Mouse (Mus musculus) embryo, embryonic 10.5 days (tissue): Measurements from ENCODE around the gene Slc12a5.
A peak's percentile ranks its signal among the peaks of the same experiment; 100 is the strongest.

Source experiments
- DNase-seq: peaks from one replicate; pipeline ENCODE4 v3.0.0-alpha.2; 2015; ENCODE audit warnings: low spot score

Gene Slc12a5

GRCm38 (mm10) chr2:164960716-164961441 is at the start of gene Slc12a5:
TSS of gene Slc12a5 (plus strand) at chr2:164960802.
- peak; percentile 86 for DNase-seq

DNA sequence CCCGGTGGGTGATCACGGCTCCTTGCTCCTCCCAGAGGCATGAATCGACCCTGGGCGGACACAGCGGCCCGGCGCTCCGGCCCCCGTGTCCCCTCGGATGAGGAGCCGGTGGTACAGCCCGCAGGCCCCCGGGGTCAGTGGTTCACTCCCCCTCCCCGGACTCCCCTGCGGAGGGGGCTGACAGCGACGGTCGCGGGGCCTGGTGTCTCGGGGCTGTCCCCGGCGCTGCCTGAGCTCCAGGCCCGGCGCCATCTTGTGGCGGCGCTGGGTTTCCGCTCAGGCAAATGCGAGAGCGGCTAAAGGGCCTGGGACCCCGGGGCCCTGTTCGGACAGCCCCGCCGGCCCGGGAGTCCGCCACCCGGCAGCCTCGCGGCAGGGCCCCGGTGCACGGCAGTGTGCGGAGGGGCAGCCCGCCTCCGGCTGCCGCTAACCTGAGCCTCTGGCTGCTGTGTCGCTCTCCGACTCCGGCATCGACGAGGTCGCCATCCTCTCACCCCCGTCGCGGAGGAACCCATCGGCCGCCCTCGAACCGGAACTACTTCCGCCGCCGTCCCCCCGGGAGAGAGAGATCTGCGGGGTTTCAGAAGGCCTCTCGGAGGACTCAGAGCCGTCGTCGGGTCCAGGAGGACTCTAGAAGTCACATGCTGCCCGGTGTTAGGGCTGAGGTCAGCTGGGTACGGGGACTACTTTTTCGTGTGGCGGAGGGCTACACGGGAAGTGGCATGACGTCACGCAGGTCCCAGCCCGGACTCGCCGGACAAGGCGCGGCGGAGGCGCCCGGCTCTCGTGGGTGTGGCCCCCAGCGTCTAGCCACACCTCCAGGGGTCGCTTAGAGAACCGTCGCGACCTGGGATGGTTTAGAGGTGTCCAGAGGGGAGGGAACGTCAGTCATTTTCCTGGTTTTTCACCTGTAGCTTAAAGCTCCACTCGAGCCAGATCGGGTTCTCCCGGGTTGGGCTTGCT is 49.2 kb upstream of the Slc12a5 start, which contains the start of gene Zfp335:
Zfp335 (minus strand) TSS at position 672 of the 963 bp plus-strand sequence.
- DNase-seq, result peak; percentile 95

- no peak for DNase-seq
Observed at GRCm38 (mm10) chr2:164912151-164912550, 48.5 kb upstream of the Slc12a5 start.

DNA sequence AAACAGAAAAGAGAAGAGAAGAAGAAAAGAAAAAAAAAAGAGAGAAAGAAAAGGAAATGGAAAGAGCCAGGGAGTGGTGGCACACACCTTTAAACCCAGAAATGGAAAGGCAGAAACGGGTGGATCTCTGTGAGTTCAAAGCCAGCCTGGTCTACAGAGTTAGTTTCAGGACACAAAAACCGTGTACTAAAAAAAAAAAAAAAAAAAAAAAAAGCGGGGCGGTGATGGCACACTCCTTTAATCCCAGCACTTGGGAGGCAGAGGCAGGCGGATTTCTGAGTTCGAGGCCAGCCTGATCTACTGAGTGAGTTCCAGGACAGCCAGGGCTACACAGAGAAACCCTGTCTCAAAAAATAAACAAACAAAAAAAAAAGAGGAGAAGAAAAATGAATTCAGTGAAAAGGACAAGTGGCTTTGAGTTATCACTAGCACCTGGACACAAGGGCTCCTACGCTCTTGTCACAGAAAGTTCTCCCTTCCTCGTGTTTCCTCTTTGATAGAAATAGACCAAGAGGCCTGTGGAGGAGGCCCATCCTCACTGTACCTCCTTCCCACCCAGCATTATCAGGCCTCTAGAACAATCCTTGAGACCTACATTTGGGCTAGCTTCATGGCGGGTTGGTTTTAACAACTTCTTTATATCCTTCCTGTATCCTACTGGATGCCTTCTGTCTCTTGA is 47.7 kb upstream of the Slc12a5 start:
- no peak for DNase-seq

- no peak for DNase-seq
Observed at GRCm38 (mm10) chr2:164913428-164913786, 47.2 kb upstream of the Slc12a5 start.

DNA sequence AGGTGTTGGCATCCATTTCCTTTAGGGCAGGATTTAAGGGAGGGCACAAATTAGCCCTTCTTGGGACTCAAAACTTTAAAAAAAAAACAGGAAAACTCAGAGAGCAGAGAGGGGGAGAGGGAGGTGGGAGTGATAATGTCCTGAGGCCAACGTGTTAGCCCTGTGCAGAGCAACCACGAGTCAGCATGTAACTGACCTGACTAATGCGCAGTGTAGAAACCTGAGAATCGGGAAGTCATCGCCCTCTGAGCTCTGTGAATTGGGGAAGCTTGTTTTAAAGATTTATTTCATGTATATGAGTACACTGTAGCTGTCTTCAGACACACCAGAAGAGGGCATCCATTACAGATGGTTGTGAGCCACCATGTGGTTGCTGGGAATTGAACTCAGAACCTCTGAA is 43.8 kb upstream of the Slc12a5 start:
- DNase-seq, result no peak

DNA sequence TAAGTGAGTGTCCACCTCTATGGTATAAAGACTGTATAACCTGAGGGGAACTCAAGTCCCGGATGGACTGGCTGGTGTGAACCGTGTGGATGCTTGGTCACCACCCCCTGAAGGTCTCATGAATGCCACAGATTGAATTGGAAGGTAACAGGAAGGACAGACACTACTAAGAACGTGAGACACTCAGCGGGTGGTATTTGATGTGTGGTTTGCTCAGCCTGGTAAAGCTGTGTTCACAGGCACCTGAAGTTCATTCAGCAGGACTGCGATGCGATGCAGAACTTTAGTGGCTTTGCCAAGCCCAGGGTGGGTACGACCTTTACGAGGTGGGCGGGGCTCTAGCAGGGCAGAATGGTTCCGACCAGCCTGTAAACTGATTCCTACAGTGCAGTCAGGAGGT is 43.2 kb upstream of the Slc12a5 start:
- no peak for DNase-seq

DNA sequence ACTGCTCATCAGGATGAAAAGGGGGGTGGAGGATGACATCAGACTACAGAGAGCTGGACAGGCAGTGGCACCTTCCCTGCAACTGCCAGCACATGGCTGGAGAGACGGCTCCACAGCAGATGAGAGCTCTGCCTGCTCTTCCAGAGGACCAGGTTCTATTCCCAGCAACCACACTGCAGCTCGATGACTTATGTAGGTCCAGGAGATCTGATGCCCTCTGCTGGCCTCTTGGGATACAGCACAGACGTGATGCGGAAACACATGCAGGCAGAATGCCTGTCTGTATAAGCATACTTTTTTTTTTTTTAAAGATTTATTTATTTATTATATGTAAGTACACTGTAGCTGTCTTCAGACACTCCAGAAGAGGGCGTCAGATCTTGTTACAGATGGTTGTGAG is 42.3 kb upstream of the Slc12a5 start:
- DNase-seq, result peak; percentile 60

DNA sequence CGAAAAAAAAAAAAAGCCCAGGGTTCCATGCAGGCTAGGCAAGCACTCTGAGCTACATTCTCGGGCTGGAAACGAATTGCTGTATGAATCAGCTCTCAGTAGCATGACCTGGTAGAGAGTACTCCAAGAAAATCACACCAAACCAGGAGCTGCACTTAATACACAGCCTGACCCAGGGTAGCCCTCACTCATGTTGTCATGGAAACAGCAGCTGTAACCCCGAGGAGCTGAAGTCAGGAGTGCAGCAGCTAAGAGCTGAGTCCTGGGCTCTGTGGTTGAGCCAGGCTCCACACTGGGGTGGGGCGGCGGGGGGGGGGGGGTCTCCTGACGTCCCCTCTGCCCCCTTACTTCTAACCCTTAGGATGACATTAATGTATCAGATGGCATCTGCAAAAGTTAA is 38.6 kb upstream of the Slc12a5 start:
- DNase-seq, result no peak

DNA sequence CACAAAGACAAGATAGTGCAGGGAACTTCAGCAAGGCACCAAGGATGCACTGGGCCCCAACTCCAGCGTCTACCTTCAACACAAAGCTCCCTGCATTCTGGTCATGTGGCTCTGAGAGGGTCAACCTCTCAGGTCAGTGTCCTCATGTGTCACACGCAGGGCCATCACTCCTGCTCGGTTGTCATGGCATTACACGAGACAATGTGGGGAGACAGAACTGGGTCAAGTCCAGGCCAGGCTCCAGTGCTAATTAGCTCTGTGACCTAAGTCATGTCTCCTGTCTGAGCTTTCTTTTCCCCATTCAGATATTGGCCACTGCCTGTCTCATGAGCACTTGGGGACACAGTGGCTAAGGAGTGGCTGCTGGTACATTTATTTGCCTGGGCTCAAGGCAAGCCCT is 37.3 kb upstream of the Slc12a5 start:
- no peak for DNase-seq

DNA sequence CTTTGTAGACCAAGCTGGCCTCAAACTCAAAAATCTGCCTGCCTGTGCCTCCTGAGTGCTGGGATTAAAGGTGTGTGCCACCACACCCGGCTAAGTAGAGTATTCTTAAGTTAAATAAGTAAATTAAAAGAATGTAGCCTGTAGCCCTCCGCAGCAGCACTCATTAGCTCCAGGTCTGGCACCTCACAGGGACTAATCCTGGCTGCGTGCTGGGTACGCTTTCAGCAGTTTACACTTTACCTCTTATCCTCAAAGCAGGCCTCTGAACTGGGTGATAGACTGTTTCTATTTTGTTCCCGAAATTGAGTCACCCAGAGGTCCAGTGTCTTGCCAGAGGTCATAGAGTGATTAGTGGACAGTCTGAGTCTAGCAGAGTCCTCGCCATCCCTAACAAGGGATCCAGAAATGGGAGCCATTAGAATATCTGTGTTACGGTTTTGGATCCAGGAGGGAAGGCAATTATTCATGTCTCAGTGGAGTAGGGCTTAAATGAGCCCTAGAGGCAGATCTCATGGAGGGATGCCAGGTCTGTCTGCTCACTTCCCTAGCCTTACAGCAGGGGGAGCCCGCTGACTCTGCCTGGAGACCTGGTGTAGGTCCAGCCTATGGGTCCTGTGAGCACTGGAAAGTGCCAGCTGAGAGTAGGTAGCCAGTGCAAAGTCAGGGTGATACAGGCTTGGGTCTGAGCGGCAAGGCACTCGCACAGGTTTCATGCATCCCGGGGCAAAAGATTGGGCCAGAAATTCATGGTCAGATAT is 36.3 kb upstream of the Slc12a5 start:
- peak; percentile 85 for DNase-seq

- DNase-seq, result no peak
Observed at GRCm38 (mm10) chr2:164930706-164931581, 29.7 kb upstream of the Slc12a5 start.

- no peak for DNase-seq
Observed at GRCm38 (mm10) chr2:164933534-164933933, 27.1 kb upstream of the Slc12a5 start.

- no peak for DNase-seq
Observed at GRCm38 (mm10) chr2:164935991-164936390, 24.6 kb upstream of the Slc12a5 start.

DNA sequence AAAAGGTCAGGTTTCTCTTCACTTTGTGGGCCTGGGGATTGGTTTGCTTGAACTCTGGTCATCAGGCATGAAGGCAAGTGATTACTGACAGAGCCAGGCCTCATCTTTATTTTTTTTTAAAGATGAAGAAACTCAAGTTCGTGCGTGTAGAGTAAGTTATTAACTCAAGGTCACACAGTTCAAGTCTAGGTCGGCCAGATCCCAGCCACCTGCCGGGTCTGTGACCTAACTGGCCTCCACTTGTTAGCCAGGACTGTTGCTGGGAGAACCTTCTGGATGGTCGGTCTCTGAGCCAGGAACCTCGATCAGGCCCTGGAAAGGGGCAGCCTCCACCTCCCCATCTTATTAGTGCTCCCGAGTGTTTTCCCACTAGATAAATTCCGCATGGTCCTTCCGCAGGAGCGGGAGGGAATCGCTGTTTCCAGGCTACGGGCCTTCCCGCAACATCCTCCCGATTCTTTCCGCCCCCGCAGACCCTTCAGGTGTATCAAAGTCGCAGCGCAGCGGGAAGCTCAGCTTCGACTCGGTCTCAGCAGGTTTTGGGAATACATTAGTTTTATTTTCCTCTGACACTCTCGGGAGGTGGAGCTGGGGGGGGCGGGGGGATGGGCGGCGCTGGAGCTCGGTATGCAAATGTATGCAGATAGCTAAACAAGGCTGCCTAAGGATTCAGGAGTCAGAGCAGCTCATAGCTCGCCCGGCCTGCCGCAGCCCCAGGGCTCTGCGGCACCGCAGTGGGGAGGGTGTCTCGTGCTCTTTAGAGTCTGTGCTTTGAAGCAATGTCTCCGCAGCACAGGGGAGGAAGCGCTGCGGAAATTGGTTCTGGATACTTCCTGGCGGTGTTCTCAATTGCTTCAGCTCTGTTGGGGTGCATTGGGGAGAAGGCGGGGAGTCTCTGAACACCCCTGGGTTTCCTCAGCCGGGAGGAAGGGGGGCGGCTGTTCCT is 22.2 kb upstream of the Slc12a5 start:
- peak; percentile 64 for DNase-seq

GRCm38 (mm10) chr2:164939106-164939505 is 21.5 kb upstream of the Slc12a5 start:
- DNase-seq, result no peak

GRCm38 (mm10) chr2:164940140-164940830 is 20.3 kb upstream of the Slc12a5 start, which contains the start of gene Mmp9:
TSS of gene Mmp9 (plus strand) at chr2:164940780.
- peak; percentile 61 for DNase-seq

DNA sequence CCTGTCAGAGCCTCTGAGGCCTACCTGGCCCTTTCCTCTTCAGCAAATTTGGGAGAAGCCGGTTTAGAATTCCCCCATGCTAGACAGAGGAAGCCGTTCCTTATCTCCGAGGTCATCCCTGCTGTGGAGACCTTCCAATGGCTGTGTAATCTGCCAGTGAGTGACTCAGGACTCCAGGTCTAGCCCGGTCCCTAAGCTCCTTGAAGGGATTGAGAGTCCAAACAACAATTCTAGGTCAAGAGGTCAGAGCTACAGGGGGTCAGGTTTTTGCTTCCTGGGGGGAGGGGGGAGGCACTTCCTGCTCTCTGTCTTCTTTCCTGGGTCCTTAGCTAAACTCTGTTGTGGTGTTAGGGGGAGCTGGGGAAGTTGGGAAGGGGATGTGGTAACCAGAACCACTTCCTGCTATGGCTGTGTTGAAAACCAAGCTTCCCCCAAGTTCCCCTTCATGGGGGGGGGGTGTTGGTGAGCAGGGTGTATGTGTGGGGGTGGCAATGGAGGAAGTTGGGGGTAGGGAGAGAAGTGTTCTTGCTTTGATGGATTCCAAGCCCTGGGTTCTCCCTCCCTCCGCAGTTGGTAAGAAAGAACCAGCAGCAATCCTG is 17.8 kb upstream of the Slc12a5 start:
- DNase-seq, result no peak
